Mouse (Mus musculus) heart, embryonic 14.5 days (tissue): ENCODE results near the gene Aldh8a1. TPM values are rescaled to one million over a fixed set of nuclear protein-coding genes. Genes with fewer than 3 reads are reported as not detected.

ENCODE experiments used
- ATAC-seq: fragments of 200-750 bp; cut with Nextera tagmentation; 2 replicates; pipeline ENCODE4 v1.8.0; 2017; ENCODE audit warnings: low read depth, moderate TSS enrichment; ENCODE audit not compliant: insufficient number of reproducible peaks, insufficient read depth, low FRiP score
- H3K27ac ChIP-seq, 2 experiments: fragments of 200-500 bp in 1 of 2; fragments of 300-500 bp in 1 of 2; sonication (generic) in 1 of 2; replicated peaks in 1 of 2; 2 replicates each; pipeline ENCODE4 v1.5.1; 2012 to 2014; ENCODE audit warnings: low read depth in 2 of 2, low read length in 2 of 2, control low read depth in 1 of 2, mild to moderate bottlenecking in 1 of 2, mixed read lengths in 1 of 2; ENCODE audit not compliant: control insufficient read depth in 1 of 2, insufficient read depth in 1 of 2
- H3K27me3 ChIP-seq: fragments of 300-500 bp; sonication (generic); 2 replicates; pipeline ENCODE4 v1.6.1; 2014; ENCODE audit warnings: mild to moderate bottlenecking, low read length, control low read depth; ENCODE audit not compliant: control insufficient read depth, insufficient read depth
- H3K36me3 ChIP-seq: fragments of 300-500 bp; sonication (generic); 2 replicates; pipeline ENCODE4 v1.6.1; 2014; ENCODE audit warnings: mild to moderate bottlenecking, control low read depth, low read length, mixed read lengths; ENCODE audit not compliant: control insufficient read depth, insufficient read depth
- H3K4me1 ChIP-seq, 2 experiments: fragments of 200-500 bp in 1 of 2; fragments of 300-500 bp in 1 of 2; sonication (generic) in 1 of 2; 2 replicates each; pipeline ENCODE4 v1.6.1; 2012 to 2014; ENCODE audit warnings: low read length in 2 of 2, control low read depth in 1 of 2, mixed read lengths in 1 of 2; ENCODE audit not compliant: control insufficient read depth in 2 of 2, insufficient read depth in 2 of 2
- H3K4me2 ChIP-seq: fragments of 300-500 bp; sonication (generic); 2 replicates; pipeline ENCODE4 v1.6.1; 2014; ENCODE audit warnings: mild to moderate bottlenecking, low read length
- H3K4me3 ChIP-seq, 2 experiments: fragments of 200-500 bp in 1 of 2; fragments of 300-500 bp in 1 of 2; sonication (generic) in 1 of 2; 2 replicates each; pipeline ENCODE4 v1.5.1; 2012 to 2014; ENCODE audit warnings: low read length in 2 of 2, mild to moderate bottlenecking in 2 of 2, control low read depth in 1 of 2, low read depth in 1 of 2, moderate library complexity in 1 of 2; ENCODE audit not compliant: control insufficient read depth in 1 of 2, insufficient read depth in 1 of 2
- H3K9ac ChIP-seq: fragments of 300-500 bp; sonication (generic); 2 replicates; pipeline ENCODE4 v1.6.1; 2014; ENCODE audit warnings: mild to moderate bottlenecking, low read length
- H3K9me3 ChIP-seq: fragments of 300-500 bp; sonication (generic); 2 replicates; pipeline ENCODE4 v1.6.1; 2016; ENCODE audit warnings: low read length, control low read depth; ENCODE audit not compliant: control insufficient read depth
- WGBS: fragments of 180-500 bp; shearing (Covaris S2); extraction: QIAGEN DNeasy Blood & Tissue Kit; methylation state at CpG from one replicate; pipeline ENCODE4 v1.1.7; 2014; 5-methylcytosine and 5-hydroxymethylcytosine counted together
- polyA plus RNA-seq: library from polyadenylated mRNA; unstranded; fragments of >200 nt; fragmentation: Nextera tagmentation; extraction: Ambion mirVana; gene quantifications from 2 replicates; pipeline ENCODE4 v1.2.1, GENCODE M21; 2014

Aldh8a1 gene
- polyA plus RNA-seq, 1 experiment from 2014 or later, result not detected

GRCm38 (mm10) chr10:21372271-21372670 is 4.8 kb upstream of the Aldh8a1 start:
- H3K27ac ChIP-seq, result no peak overlapping the region
- 89% methylated on average over 6 of the region's 6 CpGs for WGBS
- ATAC-seq, result no peak
- H3K36me3 ChIP-seq, result peaks cover 30% of the 10 kb centered on the region
- H3K9ac ChIP-seq, result no peak overlapping the region
- no peaks in the 10 kb centered on the region for H3K27me3 ChIP-seq
- no peak overlapping the region for H3K4me2 ChIP-seq
- H3K9me3 ChIP-seq, result no peaks in the 10 kb centered on the region
- no peaks in the 10 kb centered on the region for H3K4me1 ChIP-seq
- H3K4me3 ChIP-seq, result no peak overlapping the region

GRCm38 (mm10) chr10:21378196-21378944 is 1.3 kb downstream of the Aldh8a1 start:
- Histone ChIP-seq H3K36me3 (no peaks in the 10 kb centered on the region), H3K4me2 (no peak overlapping the region), H3K27me3 (no peaks in the 10 kb centered on the region), H3K9ac (no peak overlapping the region), H3K27ac (no peak overlapping the region), H3K4me3 (no peak overlapping the region), H3K4me1 (no peaks in the 10 kb centered on the region), H3K9me3 (no peaks in the 10 kb centered on the region)
- no peak for ATAC-seq
- WGBS, result 66% methylated on average over 9 of the region's 9 CpGs

GRCm38 (mm10) chr10:21382914-21383313 is 5.8 kb downstream of the Aldh8a1 start:
- WGBS, result 9% methylated on average over 6 of the region's 6 CpGs
- no peak overlapping the region for H3K9ac ChIP-seq

GRCm38 (mm10) chr10:21385111-21385663 is 8.1 kb downstream of the Aldh8a1 start:
- Histone ChIP-seq H3K4me2 (no peak overlapping the region), H3K27ac (no peak overlapping the region), H3K9ac (no peak overlapping the region), H3K4me1 (no peaks in the 10 kb centered on the region; a peak in 1 of 4 replicates), H3K4me3 (no peak overlapping the region), H3K27me3 (no peaks in the 10 kb centered on the region), H3K36me3 (no peaks in the 10 kb centered on the region), H3K9me3 (no peaks in the 10 kb centered on the region)
- ATAC-seq, result no peak
- 57% methylated on average over 3 of the region's 3 CpGs for WGBS

More at GRCm38 (mm10) chr10:21382914-21383313, 5.8 kb downstream of the Aldh8a1 start:
- Histone ChIP-seq H3K27ac (no peak overlapping the region), H3K4me3 (no peak overlapping the region), H3K9me3 (no peaks in the 10 kb centered on the region), H3K4me1 (no peaks in the 10 kb centered on the region), H3K36me3 (no peaks in the 10 kb centered on the region), H3K27me3 (no peaks in the 10 kb centered on the region), H3K4me2 (no peak overlapping the region)
- ATAC-seq, result no peak

GRCm38 (mm10) chr10:21389075-21389474 is 12.0 kb downstream of the Aldh8a1 start:
- Histone ChIP-seq H3K27ac (no peak overlapping the region), H3K4me2 (no peak overlapping the region), H3K9me3 (no peaks in the 10 kb centered on the region), H3K9ac (no peak overlapping the region), H3K27me3 (no peaks in the 10 kb centered on the region), H3K4me3 (no peak overlapping the region), H3K4me1 (no peaks in the 10 kb centered on the region; a peak in 1 of 4 replicates), H3K36me3 (no peaks in the 10 kb centered on the region)
- no peak for ATAC-seq
- 79% methylated on average over 11 of the region's 11 CpGs for WGBS

GRCm38 (mm10) chr10:21390440-21390839 is 13.3 kb downstream of the Aldh8a1 start:
- Histone ChIP-seq H3K27ac (no peak overlapping the region), H3K9me3 (no peaks in the 10 kb centered on the region), H3K4me1 (peaks cover 0 to 2% of the 10 kb centered on the region in 2 experiments; a peak in 2 of 4 replicates), H3K9ac (no peak overlapping the region), H3K4me3 (no peak overlapping the region), H3K27me3 (no peaks in the 10 kb centered on the region), H3K4me2 (no peak overlapping the region), H3K36me3 (no peaks in the 10 kb centered on the region)
- 86% methylated on average over 4 of the region's 4 CpGs for WGBS
- no peak for ATAC-seq

GRCm38 (mm10) chr10:21391286-21391685 is 14.2 kb downstream of the Aldh8a1 start:
- peaks cover 0 to 5% of the 10 kb centered on the region in 2 experiments; a peak in 2 of 4 replicates for H3K4me1 ChIP-seq
- no peaks in the 10 kb centered on the region for H3K27me3 ChIP-seq
- H3K9me3 ChIP-seq, result no peaks in the 10 kb centered on the region
- WGBS, result 49% methylated on average over 4 of the region's 4 CpGs
- H3K4me3 ChIP-seq, result no peak overlapping the region
- no peaks in the 10 kb centered on the region for H3K36me3 ChIP-seq
- no peak overlapping the region for H3K9ac ChIP-seq
- no peak overlapping the region for H3K27ac ChIP-seq
- no peak overlapping the region for H3K4me2 ChIP-seq
- no peak for ATAC-seq
